Mouse (Mus musculus) intestine, postnatal 0 days (tissue): ENCODE measurements at regions not wholly inside any gene's neighbourhood (a gene's known extent, or its start where the extent isn't known, plus 50 kb on each side); places are given as distances from the start of the nearest gene placed in this dataset.

ENCODE experiments used
- ATAC-seq: fragments of 200-750 bp; cut with Nextera tagmentation; 2 replicates; pipeline ENCODE4 v1.8.0; 2017; ENCODE audit warnings: mild to moderate bottlenecking, moderate TSS enrichment, moderate library complexity
- H3K27ac ChIP-seq: fragments of 300-500 bp; sonication (generic); 2 replicates; pipeline ENCODE4 v1.5.1; 2014; ENCODE audit warnings: mild to moderate bottlenecking, low read depth, low read length, moderate library complexity
- H3K27me3 ChIP-seq: fragments of 300-500 bp; sonication (generic); replicated peaks from 2 replicates; pipeline ENCODE4 v1.6.1; 2014; ENCODE audit warnings: low read length, mixed read lengths; ENCODE audit not compliant: control insufficient read depth, insufficient read depth
- H3K36me3 ChIP-seq: fragments of 300-500 bp; sonication (generic); 2 replicates; pipeline ENCODE4 v1.6.1; 2014; ENCODE audit warnings: mild to moderate bottlenecking, moderate library complexity; ENCODE audit not compliant: control insufficient read depth, insufficient read depth
- H3K4me1 ChIP-seq: fragments of 300-500 bp; sonication (generic); replicated peaks from 2 replicates; pipeline ENCODE4 v1.6.1; 2014; ENCODE audit warnings: antibody characterized with exemption, low read length, mixed read lengths; ENCODE audit not compliant: control insufficient read depth, insufficient read depth
- H3K4me2 ChIP-seq: fragments of 300-500 bp; sonication (generic); replicated peaks from 2 replicates; pipeline ENCODE4 v1.6.1; 2014; ENCODE audit warnings: low read depth, mild to moderate bottlenecking, moderate library complexity
- H3K4me3 ChIP-seq: fragments of 300-500 bp; sonication (generic); 2 replicates; pipeline ENCODE4 v1.5.1; 2014; ENCODE audit warnings: low read depth, low read length
- H3K9ac ChIP-seq: fragments of 300-500 bp; sonication (generic); 2 replicates; pipeline ENCODE4 v1.6.1; 2014; ENCODE audit warnings: mild to moderate bottlenecking, low read depth, low read length
- H3K9me3 ChIP-seq: fragments of 300-500 bp; sonication (generic); 2 replicates; pipeline ENCODE4 v1.6.1; 2016; ENCODE audit warnings: mixed run types; ENCODE audit not compliant: control insufficient read depth
- CTCF ChIP-seq: sonication (generic); IDR thresholded peaks from 2 replicates; pipeline ENCODE4 v1.5.1; 2016; ENCODE audit warnings: low read depth, mild to moderate bottlenecking, control low read depth, antibody characterized with exemption, moderate library complexity
- WGBS: fragments of 180-500 bp; shearing (Covaris S2); extraction: QIAGEN DNeasy Blood & Tissue Kit; methylation state at CpG from one replicate; pipeline ENCODE4 v1.1.7; 2014; 5-methylcytosine and 5-hydroxymethylcytosine counted together

GRCm38 (mm10) chr1:123003261-123003660 lies 1042.1 kb downstream of the Dpp10 start:
- 84% methylated on average over 1 of the region's 1 CpGs for WGBS
- Histone ChIP-seq H3K9me3 (no peaks in the 10 kb centered on the region), H3K4me2 (no peak overlapping the region), H3K27ac (no peak overlapping the region), H3K27me3 (no peaks in the 10 kb centered on the region), H3K4me3 (no peak overlapping the region), H3K4me1 (no peaks in the 10 kb centered on the region), H3K36me3 (no peaks in the 10 kb centered on the region), H3K9ac (no peak overlapping the region)
- 0 out of 2 replicates have a peak, but pooled peaks have one; percentile 4 for TF ChIP-seq CTCF
- no peak for ATAC-seq
